Mouse (Mus musculus): ENCODE data around the gene Agmo.
A peak's percentile ranks its signal among the peaks of the same experiment; 100 is the strongest.

The Agmo gene

GRCm38 (mm10) chr12:37434466-37434865 lies 193.0 kb downstream of the Agmo start:
- no peak for DNase-seq

DNA sequence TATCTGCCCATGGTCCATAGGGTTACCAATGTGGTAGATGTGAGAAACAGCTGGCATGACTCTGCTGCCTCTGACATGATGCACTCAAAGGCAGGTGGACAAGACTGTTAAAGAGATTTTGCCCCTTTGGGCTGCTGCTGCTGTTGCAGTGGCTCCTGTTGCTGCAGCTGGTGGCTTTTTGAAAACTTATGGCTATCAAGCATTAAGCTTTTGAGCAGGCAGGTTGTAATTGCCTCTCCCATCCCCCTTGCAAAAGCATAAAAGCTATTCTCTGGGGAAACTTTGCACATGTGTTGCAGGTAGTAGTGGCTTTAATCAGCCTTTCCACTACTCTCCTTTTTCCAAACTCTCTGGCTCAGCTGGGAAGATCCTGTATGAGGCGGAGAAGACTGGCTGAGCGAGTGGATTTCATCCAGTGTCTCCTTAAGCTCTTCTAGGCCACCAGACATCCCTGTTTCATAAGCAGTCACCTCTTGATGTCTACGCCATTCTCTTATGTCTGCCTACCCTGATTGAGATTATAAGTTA lies 201.1 kb downstream of the Agmo start:
- no peak for DNase-seq

GRCm38 (mm10) chr12:37445255-37445654 lies 203.8 kb downstream of the Agmo start:
- no peak for DNase-seq

- no peak for DNase-seq
Observed at GRCm38 (mm10) chr12:37449597-37449996, 208.2 kb downstream of the Agmo start.

- peak; percentile 55 for DNase-seq
Observed at GRCm38 (mm10) chr12:37450366-37451156, 209.1 kb downstream of the Agmo start.

DNA sequence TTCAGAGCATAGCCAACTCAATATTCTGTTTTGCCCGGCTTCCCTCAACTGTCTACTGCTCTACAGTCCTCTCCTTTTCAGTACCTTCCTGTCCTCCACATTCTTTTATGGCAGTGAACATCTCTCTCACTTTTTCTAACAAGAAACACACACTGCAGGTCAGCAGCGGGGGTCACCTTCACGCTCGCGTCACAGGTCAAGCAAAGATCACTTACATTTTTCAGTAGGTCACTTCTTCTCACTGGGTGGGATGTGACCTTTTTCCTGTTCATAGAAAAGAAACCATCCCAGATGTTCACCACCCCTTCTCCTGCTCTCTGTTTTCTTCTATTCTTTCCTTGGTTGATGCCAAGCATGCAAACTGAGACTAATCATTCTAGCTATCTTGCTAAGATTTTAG lies 230.2 kb downstream of the Agmo start:
- DNase-seq, result no peak

DNA sequence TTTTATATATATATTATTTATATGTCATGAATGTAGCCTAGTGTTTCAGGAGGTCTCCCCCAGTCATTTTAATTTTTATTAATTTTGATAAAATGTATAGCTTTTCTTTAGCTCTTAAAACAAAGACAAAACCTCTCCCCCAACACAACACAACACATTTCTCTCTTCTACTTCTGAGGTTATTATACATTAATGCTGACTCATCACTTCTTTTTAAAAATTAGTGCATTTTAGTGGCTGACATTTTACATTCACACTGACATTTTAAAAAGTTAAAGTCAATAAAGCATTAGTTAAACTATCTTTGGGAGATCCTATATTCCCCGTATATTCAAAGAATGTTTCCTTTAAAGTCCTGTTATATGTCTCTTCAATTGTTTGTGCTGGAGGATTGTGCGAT lies 235.4 kb downstream of the Agmo start:
- DNase-seq, result no peak

DNA sequence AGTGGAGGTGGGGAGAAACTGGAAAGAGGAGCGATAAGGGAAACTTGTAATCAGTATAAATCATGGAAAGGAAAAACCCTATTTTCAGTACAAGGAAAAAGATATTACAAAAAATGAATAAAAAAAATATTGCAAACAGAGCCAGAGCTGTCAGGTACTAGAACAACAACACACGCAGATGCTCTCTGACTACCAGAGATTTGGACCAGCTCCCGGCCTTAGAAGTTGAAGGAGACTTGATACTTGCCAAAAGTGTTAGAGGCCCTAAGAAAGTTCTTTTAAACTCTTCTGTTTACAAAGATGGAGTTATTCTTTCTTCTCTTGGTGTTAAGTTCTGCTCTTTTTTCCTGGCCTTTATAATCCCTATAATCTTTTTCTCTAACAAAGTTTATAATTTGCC lies 246.6 kb downstream of the Agmo start:
- no peak for DNase-seq

DNA sequence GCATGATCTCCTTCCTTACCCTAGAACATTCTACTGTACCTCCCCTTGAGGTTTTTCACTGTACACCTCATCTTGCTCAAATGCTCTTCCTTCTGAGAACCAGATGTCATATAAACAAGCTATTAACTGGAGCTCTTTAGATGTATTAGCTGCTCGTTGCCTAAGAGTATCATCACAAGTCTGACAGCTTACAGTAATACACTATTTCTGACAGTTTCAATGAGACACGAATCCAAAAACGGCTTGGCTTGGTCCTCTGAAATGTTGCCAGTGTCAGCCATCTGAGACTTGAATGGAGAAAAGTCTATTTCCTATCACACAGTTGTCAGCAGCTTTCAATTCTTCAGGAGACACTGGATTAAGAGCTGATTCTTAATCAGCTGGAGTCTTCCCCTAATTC lies 257.4 kb downstream of the Agmo start:
- DNase-seq, result no peak

- DNase-seq, result no peak
Observed at GRCm38 (mm10) chr12:37507406-37507805, 266.0 kb downstream of the Agmo start.

GRCm38 (mm10) chr12:37507826-37508225 lies 266.4 kb downstream of the Agmo start:
- DNase-seq, result no peak

DNA sequence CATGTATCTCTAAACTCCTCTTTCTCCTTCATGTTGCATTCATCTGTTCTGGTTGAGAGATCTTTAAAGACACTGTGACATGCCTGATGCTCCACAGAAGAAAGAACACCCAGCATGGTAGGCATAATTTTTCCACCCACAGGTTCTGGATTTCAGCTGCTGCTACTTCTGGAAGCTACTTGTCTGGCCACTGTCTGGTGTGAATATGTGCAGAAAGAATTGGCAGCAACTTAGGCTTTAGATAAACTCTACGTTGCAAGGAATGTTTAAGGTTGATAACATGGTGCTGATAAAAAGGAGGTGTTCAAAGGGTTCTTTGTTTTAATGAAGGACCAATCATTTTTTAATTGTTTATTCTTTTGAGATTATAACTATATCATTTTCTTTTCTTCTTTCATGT lies 280.3 kb downstream of the Agmo start:
- DNase-seq, result no peak

DNA sequence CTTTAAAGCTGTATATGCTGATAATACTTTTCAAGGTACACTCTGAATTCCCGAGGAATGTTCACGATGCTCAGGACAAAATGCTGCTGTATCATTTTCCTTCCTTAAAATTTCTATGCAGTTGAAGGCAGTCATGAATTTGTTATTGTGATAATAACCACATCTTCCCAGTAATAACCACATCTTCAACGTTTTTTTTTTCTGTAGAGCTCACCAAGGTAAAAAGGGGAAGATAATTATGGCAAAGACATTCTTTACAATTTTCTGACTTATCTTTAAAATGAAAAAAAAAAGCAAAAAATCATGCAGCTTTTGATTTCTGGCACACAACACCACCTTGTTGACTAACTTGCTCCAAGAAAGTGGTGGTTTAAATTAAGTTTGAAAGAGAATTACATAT lies 283.2 kb downstream of the Agmo start:
- no peak for DNase-seq

GRCm38 (mm10) chr12:37540994-37541393 lies 299.6 kb downstream of the Agmo start:
- no peak for DNase-seq

DNA sequence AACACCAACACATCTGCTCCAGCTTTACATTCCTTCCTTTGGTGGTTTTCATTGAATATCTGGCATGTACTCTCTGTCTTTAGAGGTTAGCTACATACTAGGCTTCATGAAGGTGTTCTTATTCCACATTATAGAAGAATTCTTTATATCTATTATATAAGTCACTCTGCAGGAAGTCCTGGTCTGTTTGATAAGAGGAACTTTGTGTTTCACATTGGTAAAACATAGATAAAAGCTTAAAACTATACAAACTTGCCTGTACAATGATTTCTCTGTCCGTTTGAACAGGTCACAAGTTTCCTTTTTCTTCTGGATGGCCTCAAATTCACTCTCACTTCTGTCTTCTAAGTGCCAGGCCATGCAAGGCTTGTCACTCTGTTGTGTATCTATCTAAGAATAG lies 316.8 kb downstream of the Agmo start:
- no peak for DNase-seq

GRCm38 (mm10) chr12:37565882-37566596 lies 324.6 kb downstream of the Agmo start:
- DNase-seq, result no peak

GRCm38 (mm10) chr12:37571922-37572321 lies 330.5 kb downstream of the Agmo start:
- no peak for DNase-seq

GRCm38 (mm10) chr12:37582777-37583176 lies 341.3 kb downstream of the Agmo start:
- no peak for DNase-seq

- no peak for DNase-seq
Observed at GRCm38 (mm10) chr12:37592853-37593252, 351.4 kb downstream of the Agmo start.

GRCm38 (mm10) chr12:37612837-37613236 lies 371.4 kb downstream of the Agmo start:
- DNase-seq, result no peak

DNA sequence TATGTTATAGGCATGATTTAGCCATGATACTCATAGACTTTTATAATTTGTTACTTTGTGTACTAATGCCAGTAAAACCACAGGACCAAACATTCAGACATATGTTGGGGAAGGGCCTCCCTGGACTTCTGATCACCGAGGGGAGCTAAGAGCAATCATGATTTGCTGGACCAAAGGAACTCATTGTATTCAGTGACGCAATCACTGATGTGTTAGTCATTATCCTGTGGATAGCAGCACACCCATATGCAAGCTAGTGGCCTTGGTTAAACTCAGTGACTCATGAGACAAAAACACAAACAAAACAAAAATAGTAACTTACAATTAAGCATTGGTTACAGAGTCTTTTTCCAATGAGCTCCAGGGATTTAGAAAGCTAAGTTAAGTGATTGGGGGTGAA lies 373.3 kb downstream of the Agmo start:
- DNase-seq, result no peak

DNA sequence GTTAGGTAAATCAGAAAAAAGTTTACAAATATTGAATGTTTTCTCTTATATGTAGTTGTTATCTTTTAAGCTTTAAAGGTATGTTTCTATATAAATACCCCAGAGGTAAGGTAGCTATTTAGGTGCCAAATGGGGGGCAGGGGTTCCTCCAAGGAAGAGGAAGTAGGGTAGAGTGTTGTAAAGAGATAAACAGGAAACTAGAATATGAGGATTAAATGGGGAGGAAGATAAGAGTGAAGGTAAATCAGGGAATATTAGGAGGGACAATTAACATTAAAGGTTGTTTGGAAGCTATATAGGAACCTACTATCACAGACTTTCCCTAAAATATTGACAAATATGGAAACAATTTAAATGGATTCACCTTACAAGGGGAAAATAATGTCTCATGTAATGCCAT lies 382.6 kb downstream of the Agmo start:
- DNase-seq, result no peak

Data from liver (tissue).